Mouse (Mus musculus) adrenal gland, adult 18-20 months (tissue): Measurements from ENCODE around the gene Gm11042. TPM values are rescaled to one million over a fixed set of nuclear protein-coding genes. Genes with fewer than 3 reads are reported as not detected.

Experiments
- DNase-seq, 2 experiments: peaks; one replicate each; pipeline ENCODE4 v3.0.0; 2021 to 2022; ENCODE audit warnings: low spot score in 2 of 2
- total RNA-seq, 2 experiments: library from RNA; stranded (reverse); gene quantifications; 1 replicate in 1 of 2; 2 replicates in 1 of 2; pipeline ENCODE4 v1.2.3; 2021

Gm11042 gene
- total RNA-seq, 2 experiments from 2014 or later = not detected

GRCm38 (mm10) chr12:74284685-74285054 lies 31.5 kb downstream of the Gm11042 start:
- DNase-seq = no peak

GRCm38 (mm10) chr12:74284020-74284684 lies 32.0 kb downstream of the Gm11042 start:
- DNase-seq = peak; percentile 23 to 31

GRCm38 (mm10) chr12:74282846-74283245 lies 33.3 kb downstream of the Gm11042 start:
- no peak for DNase-seq

DNA sequence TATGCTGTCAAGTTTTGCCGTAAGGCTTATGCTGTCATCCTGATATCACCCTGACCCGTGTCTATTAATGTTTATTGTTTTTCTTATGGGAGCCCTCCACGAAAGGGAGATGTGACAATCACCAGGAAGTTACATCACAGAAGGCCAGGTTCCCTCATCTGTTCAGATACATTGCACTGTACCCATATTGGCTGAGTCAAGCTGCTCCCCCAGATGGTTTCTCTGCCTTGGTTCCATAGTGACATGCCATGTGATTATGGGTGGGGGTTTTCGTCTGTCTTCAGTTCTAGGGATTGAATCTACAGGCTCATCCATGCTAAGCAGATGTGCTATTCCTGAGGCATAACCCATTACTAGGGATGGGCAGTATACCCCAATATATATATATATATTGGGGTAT lies 34.8 kb downstream of the Gm11042 start:
- no peak for DNase-seq

GRCm38 (mm10) chr12:74277265-74277664 lies 38.9 kb downstream of the Gm11042 start:
- DNase-seq = no peak

- no peak for DNase-seq
These were observed 43.6 kb downstream of the Gm11042 start for GRCm38 (mm10) chr12:74272545-74272944.

- DNase-seq = no peak
These were observed 47.4 kb downstream of the Gm11042 start for GRCm38 (mm10) chr12:74268644-74269285.

GRCm38 (mm10) chr12:74267049-74267448 lies 49.1 kb downstream of the Gm11042 start:
- DNase-seq = no peak
